Mouse (Mus musculus) liver, adult 2 months (tissue): ENCODE data around the gene Ambra1. TPM values are rescaled to one million over a fixed set of nuclear protein-coding genes. Genes with fewer than 3 reads are reported as not detected.

ENCODE experiments used
- DNase-seq: peaks from one replicate; pipeline ENCODE4 v3.0.0-alpha.2; 2011; ENCODE audit warnings: low read depth, low spot score; ENCODE audit errors: extremely low read depth
- H3K27ac ChIP-seq: fragments of 200-500 bp; replicated peaks from 2 replicates; pipeline ENCODE4 v1.5.1; 2012; ENCODE audit warnings: low read depth, mild to moderate bottlenecking, control low read depth, inconsistent platforms, low read length; ENCODE audit not compliant: insufficient read depth
- H3K27me3 ChIP-seq: fragments of 200-500 bp; 2 replicates; pipeline ENCODE4 v1.6.1; 2012; ENCODE audit warnings: mild to moderate bottlenecking, moderate library complexity, low read length, inconsistent platforms; ENCODE audit not compliant: control insufficient read depth, insufficient read depth
- H3K36me3 ChIP-seq: fragments of 200-500 bp; 2 replicates; pipeline ENCODE4 v1.6.1; 2012; ENCODE audit warnings: low read length, inconsistent platforms; ENCODE audit not compliant: control insufficient read depth, insufficient read depth
- H3K4me1 ChIP-seq: fragments of 200-500 bp; 2 replicates; pipeline ENCODE4 v1.6.1; 2011; ENCODE audit warnings: low read length; ENCODE audit not compliant: control insufficient read depth, insufficient read depth
- H3K4me3 ChIP-seq: fragments of 200-500 bp; 2 replicates; pipeline ENCODE4 v1.5.1; 2011; ENCODE audit warnings: low read depth, mild to moderate bottlenecking, control low read depth, low read length, moderate library complexity; ENCODE audit not compliant: insufficient read depth
- H3K79me2 ChIP-seq: fragments of 200-500 bp; 2 replicates; pipeline ENCODE4 v1.6.1; 2012; ENCODE audit warnings: inconsistent platforms, mild to moderate bottlenecking, low read length, moderate library complexity; ENCODE audit not compliant: control insufficient read depth, insufficient read depth
- H3K9ac ChIP-seq: fragments of 200-500 bp; 2 replicates; pipeline ENCODE4 v1.6.1; 2012; ENCODE audit warnings: low read depth, mild to moderate bottlenecking, control low read depth, inconsistent platforms, low read length
- CTCF ChIP-seq: fragments of 200-500 bp; IDR thresholded peaks from 2 replicates; pipeline ENCODE4 v1.5.1; 2011; ENCODE audit warnings: low read depth, low read length, control low read depth
- POLR2A ChIP-seq: fragments of 200-500 bp; IDR thresholded peaks from 2 replicates; pipeline ENCODE4 v1.6.1; 2011; ENCODE audit warnings: low read length, control low read depth; ENCODE audit not compliant: insufficient read depth; ENCODE audit errors: extremely low read depth
- WGBS: fragments of 180-500 bp; shearing (Covaris S2); methylation state at CpG from one replicate; pipeline ENCODE4 v1.1.7; 2018; 5-methylcytosine and 5-hydroxymethylcytosine counted together
- polyA plus RNA-seq: library from polyadenylated mRNA; depleted of rRNA; stranded (reverse); fragments of >200 nt; gene quantifications from 2 replicates; pipeline ENCODE4 v1.2.3, GENCODE M21; 2012
- total RNA-seq: library from RNA; depleted of rRNA; stranded (reverse); fragments of >200 nt; gene quantifications from 2 replicates; pipeline ENCODE4 v1.2.3, GENCODE M21; 2014

Ambra1 gene
- total and polyA plus RNA-seq, 2 experiments, result 11.0 to 12.4 TPM

- no peak overlapping the region for H3K4me3 ChIP-seq
- H3K79me2 ChIP-seq, result peaks cover 6% of the 10 kb centered on the region; the same call in 1 of the 2 replicates
- DNase-seq, result peak; percentile 85
- TF ChIP-seq CTCF (no peak), POLR2A (no peak)
- 13% methylated on average over 1 of the region's 1 CpGs for WGBS
- H3K4me1 ChIP-seq, result peaks cover 6% of the 10 kb centered on the region; the same call in 1 of the 2 replicates
- no peaks in the 10 kb centered on the region for H3K27me3 ChIP-seq
- no peak overlapping the region for H3K27ac ChIP-seq
- H3K36me3 ChIP-seq, result peaks cover 31% of the 10 kb centered on the region
- H3K9ac ChIP-seq, result no peak overlapping the region
Measured at GRCm38 (mm10) chr2:91696225-91696590, 33.7 kb upstream of the Ambra1 start.

GRCm38 (mm10) chr2:91699225-91699624 is 30.7 kb upstream of the Ambra1 start:
- peaks cover 9% of the 10 kb centered on the region; the same call in 1 of the 2 replicates for H3K79me2 ChIP-seq
- no peak overlapping the region for H3K4me3 ChIP-seq
- peaks cover 8% of the 10 kb centered on the region for H3K4me1 ChIP-seq
- no peaks in the 10 kb centered on the region for H3K27me3 ChIP-seq
- TF ChIP-seq POLR2A (no peak), CTCF (no peak)
- no peak overlapping the region for H3K9ac ChIP-seq
- H3K36me3 ChIP-seq, result peaks cover 14% of the 10 kb centered on the region
- 62% methylated on average over 1 of the region's 1 CpGs for WGBS
- H3K27ac ChIP-seq, result no peak overlapping the region
- no peak for DNase-seq

- 95% methylated on average over 2 of the region's 2 CpGs for WGBS
- H3K79me2 ChIP-seq, result peaks cover 11% of the 10 kb centered on the region; the same call in 1 of the 2 replicates
- H3K4me3 ChIP-seq, result no peak overlapping the region
- DNase-seq, result no peak
- TF ChIP-seq CTCF, result no peak
- TF ChIP-seq POLR2A, result no peak
- H3K27ac ChIP-seq, result no peak overlapping the region
- no peaks in the 10 kb centered on the region for H3K27me3 ChIP-seq
- peaks cover 13% of the 10 kb centered on the region for H3K36me3 ChIP-seq
- H3K9ac ChIP-seq, result no peak overlapping the region
- peaks cover 6% of the 10 kb centered on the region for H3K4me1 ChIP-seq
Measured at GRCm38 (mm10) chr2:91701366-91701765, 28.6 kb upstream of the Ambra1 start.

- no peaks in the 10 kb centered on the region for H3K27me3 ChIP-seq
- no peak for DNase-seq
- H3K4me1 ChIP-seq, result peaks cover 8% of the 10 kb centered on the region
- peaks cover 12% of the 10 kb centered on the region; the same call in 1 of the 2 replicates for H3K79me2 ChIP-seq
- H3K27ac ChIP-seq, result no peak overlapping the region
- peaks cover 11% of the 10 kb centered on the region; the same call in 1 of the 2 replicates for H3K36me3 ChIP-seq
- no peak for TF ChIP-seq CTCF
- no peak for TF ChIP-seq POLR2A
- WGBS, result 84% methylated on average over 6 of the region's 6 CpGs
- no peak overlapping the region for H3K4me3 ChIP-seq
- H3K9ac ChIP-seq, result no peak overlapping the region
Measured at GRCm38 (mm10) chr2:91705736-91706135, 24.2 kb upstream of the Ambra1 start.

GRCm38 (mm10) chr2:91706456-91706855 is 23.5 kb upstream of the Ambra1 start:
- H3K79me2 ChIP-seq, result peaks cover 11% of the 10 kb centered on the region; the same call in 1 of the 2 replicates
- peaks cover 8% of the 10 kb centered on the region for H3K4me1 ChIP-seq
- no peak overlapping the region for H3K27ac ChIP-seq
- no peak for DNase-seq
- peaks cover 11% of the 10 kb centered on the region; the same call in 1 of the 2 replicates for H3K36me3 ChIP-seq
- TF ChIP-seq POLR2A (no peak), CTCF (no peak)
- H3K27me3 ChIP-seq, result no peaks in the 10 kb centered on the region
- no peak overlapping the region for H3K4me3 ChIP-seq
- H3K9ac ChIP-seq, result no peak overlapping the region

- Histone ChIP-seq H3K36me3 (peaks cover 11% of the 10 kb centered on the region; the same call in 1 of the 2 replicates), H3K79me2 (peaks cover 17% of the 10 kb centered on the region; the same call in 1 of the 2 replicates), H3K27ac (no peak overlapping the region), H3K4me3 (no peak overlapping the region), H3K4me1 (peaks cover 8% of the 10 kb centered on the region), H3K27me3 (no peaks in the 10 kb centered on the region), H3K9ac (no peak overlapping the region)
- WGBS, result 90% methylated on average over 6 of the region's 6 CpGs
- no peak for DNase-seq
- TF ChIP-seq POLR2A (no peak), CTCF (no peak)
Measured at GRCm38 (mm10) chr2:91708361-91708760, 21.6 kb upstream of the Ambra1 start.
